Mouse (Mus musculus): ENCODE data around the gene Naaladl2. TPM values are rescaled to one million over a fixed set of nuclear protein-coding genes. Genes with fewer than 3 reads are reported as not detected.

The Naaladl2 gene
- total RNA-seq, 1 experiment: under 0.01 TPM

DNA sequence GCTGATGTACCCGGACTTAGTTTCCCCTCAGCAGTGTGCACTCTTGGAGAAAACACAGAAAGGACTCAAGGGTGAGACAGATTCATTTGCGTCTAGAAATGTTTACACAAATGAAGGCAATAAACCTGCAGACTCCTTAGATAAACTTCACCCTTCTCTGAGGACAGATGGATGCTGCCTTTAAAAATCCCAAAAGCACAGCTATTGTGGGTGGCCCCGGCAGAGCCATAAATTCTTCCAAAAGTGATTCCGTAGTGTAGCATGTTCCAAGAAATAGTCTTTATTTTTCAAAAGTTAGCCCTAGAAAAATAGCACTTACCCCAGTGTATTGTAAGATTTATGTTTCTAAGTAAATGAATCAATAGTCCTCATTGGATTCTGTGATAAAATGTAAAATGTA, 31.0 kb downstream of the Naaladl2 start:
- Histone ChIP-seq H3K27ac (ENCODE audit: insufficient read depth, low read depth, low read length, poor library complexity, severe bottlenecking) (no peak overlapping the region), H3K4me3 (ENCODE audit: insufficient read depth in 1 of 2, low read depth in 1 of 2, low read length in 2 of 2, poor library complexity in 1 of 2, severe bottlenecking in 1 of 2) (no peak overlapping the region), H3K9me3 (ENCODE audit: control insufficient read depth, insufficient read depth, low read depth, low read length) (no peaks in the 10 kb centered on the region), H3K4me1 (ENCODE audit: control insufficient read depth in 2 of 2, insufficient read depth in 2 of 2, low read length in 2 of 2, poor library complexity in 1 of 2) (no peaks in the 10 kb centered on the region), H3K36me3 (ENCODE audit: control insufficient read depth, insufficient read depth, low read length, poor library complexity, severe bottlenecking) (no peaks in the 10 kb centered on the region), H3K9ac (ENCODE audit: insufficient read depth, low read depth, low read length, poor library complexity, severe bottlenecking) (no peak overlapping the region)
- TF ChIP-seq HCFC1 (IDR thresholded peaks at IDR 0.05; ENCODE audit: borderline replicate concordance, insufficient read depth, low read length) (no peak), CHD2 (IDR thresholded peaks at IDR 0.05; ENCODE audit: low read depth, low read length) (no peak), MAFK (IDR thresholded peaks at IDR 0.05; ENCODE audit: insufficient read depth, low read depth, low read length) (no peak), ZC3H11A (IDR thresholded peaks at IDR 0.05; ENCODE audit: borderline replicate concordance, low read depth, low read length) (no peak), ZNF384 (IDR thresholded peaks at IDR 0.05; ENCODE audit: low read depth, low read length) (no peak)
- in situ Hi-C loops (cut with MboI; ENCODE audit: low sequenced_read_pairs in 2 of 2, unreplicated experiment in 2 of 2): no loop called here
- DNase-seq (ENCODE audit: low read depth, low spot score): no peak

DNA sequence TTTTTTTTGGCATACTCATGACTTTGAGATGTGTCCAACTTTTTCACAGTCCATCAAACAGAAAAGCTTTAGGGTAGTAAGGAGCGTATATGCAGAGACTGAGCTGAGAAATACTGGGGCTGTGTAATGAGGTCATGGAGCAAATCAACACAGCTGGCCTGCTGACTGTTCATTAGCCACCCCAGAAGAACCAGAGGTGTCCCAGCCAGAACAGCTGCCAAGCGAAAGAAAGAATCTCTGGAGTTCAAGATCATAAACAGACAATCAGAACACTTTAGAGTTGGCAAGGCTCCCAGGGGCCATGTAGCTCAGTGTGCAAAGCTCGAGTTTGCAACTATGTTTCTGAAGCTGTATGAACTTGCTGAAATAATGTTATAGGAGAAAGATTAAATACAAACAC, 35.1 kb downstream of the Naaladl2 start:
- H3K9ac ChIP-seq (ENCODE audit: insufficient read depth, low read depth, low read length, poor library complexity, severe bottlenecking): no peak overlapping the region
- in situ Hi-C loops (cut with MboI; ENCODE audit: low sequenced_read_pairs in 2 of 2, unreplicated experiment in 2 of 2): no loop called here
- H3K27ac ChIP-seq (ENCODE audit: insufficient read depth, low read depth, low read length, poor library complexity, severe bottlenecking): no peak overlapping the region
- H3K4me1 ChIP-seq (ENCODE audit: control insufficient read depth in 2 of 2, insufficient read depth in 2 of 2, low read length in 2 of 2, poor library complexity in 1 of 2): no peaks in the 10 kb centered on the region
- H3K9me3 ChIP-seq (ENCODE audit: control insufficient read depth, insufficient read depth, low read depth, low read length): no peaks in the 10 kb centered on the region
- no peak overlapping the region for H3K4me3 ChIP-seq (ENCODE audit: insufficient read depth in 1 of 2, low read depth in 1 of 2, low read length in 2 of 2, poor library complexity in 1 of 2, severe bottlenecking in 1 of 2)
- TF ChIP-seq HCFC1 (IDR thresholded peaks at IDR 0.05; ENCODE audit: borderline replicate concordance, insufficient read depth, low read length) (no peak), CHD2 (IDR thresholded peaks at IDR 0.05; ENCODE audit: low read depth, low read length) (no peak), ZNF384 (IDR thresholded peaks at IDR 0.05; ENCODE audit: low read depth, low read length) (no peak)
- H3K36me3 ChIP-seq (ENCODE audit: control insufficient read depth, insufficient read depth, low read length, poor library complexity, severe bottlenecking): no peaks in the 10 kb centered on the region
- DNase-seq (ENCODE audit: low read depth, low spot score): no peak

- H3K9me3 ChIP-seq (ENCODE audit: control insufficient read depth, insufficient read depth, low read depth, low read length): no peaks in the 10 kb centered on the region
- in situ Hi-C loops (cut with MboI; ENCODE audit: low sequenced_read_pairs in 2 of 2, unreplicated experiment in 2 of 2): no loop called here
- no peak for DNase-seq (ENCODE audit: low read depth, low spot score)
- TF ChIP-seq ZC3H11A (IDR thresholded peaks at IDR 0.05; ENCODE audit: borderline replicate concordance, low read depth, low read length): no peak
- no peak for TF ChIP-seq HCFC1 (IDR thresholded peaks at IDR 0.05; ENCODE audit: borderline replicate concordance, insufficient read depth, low read length)
- TF ChIP-seq ZNF384 (IDR thresholded peaks at IDR 0.05; ENCODE audit: low read depth, low read length): no peak
- TF ChIP-seq CHD2 (IDR thresholded peaks at IDR 0.05; ENCODE audit: low read depth, low read length): no peak
- no peak for TF ChIP-seq MAFK (IDR thresholded peaks at IDR 0.05; ENCODE audit: insufficient read depth, low read depth, low read length)
- no peaks in the 10 kb centered on the region for H3K4me1 ChIP-seq (ENCODE audit: control insufficient read depth in 2 of 2, insufficient read depth in 2 of 2, low read length in 2 of 2, poor library complexity in 1 of 2)
- H3K36me3 ChIP-seq (ENCODE audit: control insufficient read depth, insufficient read depth, low read length, poor library complexity, severe bottlenecking): no peaks in the 10 kb centered on the region
- no peak overlapping the region for H3K4me3 ChIP-seq (ENCODE audit: insufficient read depth in 1 of 2, low read depth in 1 of 2, low read length in 2 of 2, poor library complexity in 1 of 2, severe bottlenecking in 1 of 2)
- no peak overlapping the region for H3K9ac ChIP-seq (ENCODE audit: insufficient read depth, low read depth, low read length, poor library complexity, severe bottlenecking)
- no peak overlapping the region for H3K27ac ChIP-seq (ENCODE audit: insufficient read depth, low read depth, low read length, poor library complexity, severe bottlenecking)
Measured at GRCm38 (mm10) chr3:25092986-25093385, 51.1 kb downstream of the Naaladl2 start.

- Histone ChIP-seq H3K9me3 (ENCODE audit: control insufficient read depth, insufficient read depth, low read depth, low read length) (no peaks in the 10 kb centered on the region), H3K9ac (ENCODE audit: insufficient read depth, low read depth, low read length, poor library complexity, severe bottlenecking) (no peak overlapping the region), H3K4me3 (ENCODE audit: insufficient read depth in 1 of 2, low read depth in 1 of 2, low read length in 2 of 2, poor library complexity in 1 of 2, severe bottlenecking in 1 of 2) (no peak overlapping the region), H3K36me3 (ENCODE audit: control insufficient read depth, insufficient read depth, low read length, poor library complexity, severe bottlenecking) (no peaks in the 10 kb centered on the region), H3K4me1 (ENCODE audit: control insufficient read depth in 2 of 2, insufficient read depth in 2 of 2, low read length in 2 of 2, poor library complexity in 1 of 2) (no peaks in the 10 kb centered on the region), H3K27ac (ENCODE audit: insufficient read depth, low read depth, low read length, poor library complexity, severe bottlenecking) (no peak overlapping the region)
- DNase-seq (ENCODE audit: low read depth, low spot score): no peak
- in situ Hi-C loops (cut with MboI; ENCODE audit: low sequenced_read_pairs in 2 of 2, unreplicated experiment in 2 of 2): no loop called here
- TF ChIP-seq ZC3H11A (IDR thresholded peaks at IDR 0.05; ENCODE audit: borderline replicate concordance, low read depth, low read length): no peak
- TF ChIP-seq MAFK (IDR thresholded peaks at IDR 0.05; ENCODE audit: insufficient read depth, low read depth, low read length): no peak
- TF ChIP-seq ZNF384 (IDR thresholded peaks at IDR 0.05; ENCODE audit: low read depth, low read length): no peak
- no peak for TF ChIP-seq CHD2 (IDR thresholded peaks at IDR 0.05; ENCODE audit: low read depth, low read length)
- TF ChIP-seq HCFC1 (IDR thresholded peaks at IDR 0.05; ENCODE audit: borderline replicate concordance, insufficient read depth, low read length): no peak
Measured at GRCm38 (mm10) chr3:25075785-25076184, 68.3 kb downstream of the Naaladl2 start.

- no peak for TF ChIP-seq ZNF384 (IDR thresholded peaks at IDR 0.05; ENCODE audit: low read depth, low read length)
- TF ChIP-seq HCFC1 (IDR thresholded peaks at IDR 0.05; ENCODE audit: borderline replicate concordance, insufficient read depth, low read length): no peak
- no peak for TF ChIP-seq ZC3H11A (IDR thresholded peaks at IDR 0.05; ENCODE audit: borderline replicate concordance, low read depth, low read length)
- TF ChIP-seq MAFK (IDR thresholded peaks at IDR 0.05; ENCODE audit: insufficient read depth, low read depth, low read length): no peak
- TF ChIP-seq CHD2 (IDR thresholded peaks at IDR 0.05; ENCODE audit: low read depth, low read length): no peak
- in situ Hi-C loops (cut with MboI; ENCODE audit: low sequenced_read_pairs in 2 of 2, unreplicated experiment in 2 of 2): no loop called here
- H3K27ac ChIP-seq (ENCODE audit: insufficient read depth, low read depth, low read length, poor library complexity, severe bottlenecking): no peak overlapping the region
Measured at GRCm38 (mm10) chr3:25074266-25074665, 69.8 kb downstream of the Naaladl2 start.

More at GRCm38 (mm10) chr3:25074266-25074665, 69.8 kb downstream of the Naaladl2 start:
- H3K36me3 ChIP-seq (ENCODE audit: control insufficient read depth, insufficient read depth, low read length, poor library complexity, severe bottlenecking): no peaks in the 10 kb centered on the region
- no peaks in the 10 kb centered on the region for H3K4me1 ChIP-seq (ENCODE audit: control insufficient read depth in 2 of 2, insufficient read depth in 2 of 2, low read length in 2 of 2, poor library complexity in 1 of 2)
- no peak overlapping the region for H3K9ac ChIP-seq (ENCODE audit: insufficient read depth, low read depth, low read length, poor library complexity, severe bottlenecking)
- H3K9me3 ChIP-seq (ENCODE audit: control insufficient read depth, insufficient read depth, low read depth, low read length): no peaks in the 10 kb centered on the region
- no peak overlapping the region for H3K4me3 ChIP-seq (ENCODE audit: insufficient read depth in 1 of 2, low read depth in 1 of 2, low read length in 2 of 2, poor library complexity in 1 of 2, severe bottlenecking in 1 of 2)
- DNase-seq (ENCODE audit: low read depth, low spot score): no peak
